Mouse (Mus musculus): ENCODE data around the gene Map1lc3a.

DNA sequence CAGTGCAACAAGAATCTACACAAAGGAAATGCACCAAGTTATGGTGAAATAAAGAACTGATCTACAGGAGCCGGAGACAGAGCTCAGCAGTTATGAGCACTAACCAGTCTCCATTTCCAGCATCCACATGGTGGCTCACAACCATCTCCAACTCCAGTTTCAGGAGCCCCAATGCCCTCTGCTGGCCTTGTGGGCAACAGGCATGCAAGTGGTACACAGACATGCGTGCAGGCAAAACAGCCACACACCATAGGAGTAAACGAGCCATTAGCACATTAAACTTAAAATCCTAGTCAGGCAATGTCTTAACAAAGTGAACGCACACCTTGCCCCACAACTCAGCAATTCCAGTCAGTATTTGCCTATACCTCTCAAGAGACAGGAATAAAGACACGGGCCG, 4.1 kb upstream of the Map1lc3a start:
- TF ChIP-seq CTCF (IDR thresholded peaks at IDR 0.05; ENCODE audit: low read depth) (peak; percentile 68), EP300 (IDR thresholded peaks at IDR 0.05; ENCODE audit: low read depth) (no peak)

Measured in liver, embryonic 14.5 days (tissue).